ENCODE assay signal across 17 mouse cellular contexts in the genomic region with DNA sequence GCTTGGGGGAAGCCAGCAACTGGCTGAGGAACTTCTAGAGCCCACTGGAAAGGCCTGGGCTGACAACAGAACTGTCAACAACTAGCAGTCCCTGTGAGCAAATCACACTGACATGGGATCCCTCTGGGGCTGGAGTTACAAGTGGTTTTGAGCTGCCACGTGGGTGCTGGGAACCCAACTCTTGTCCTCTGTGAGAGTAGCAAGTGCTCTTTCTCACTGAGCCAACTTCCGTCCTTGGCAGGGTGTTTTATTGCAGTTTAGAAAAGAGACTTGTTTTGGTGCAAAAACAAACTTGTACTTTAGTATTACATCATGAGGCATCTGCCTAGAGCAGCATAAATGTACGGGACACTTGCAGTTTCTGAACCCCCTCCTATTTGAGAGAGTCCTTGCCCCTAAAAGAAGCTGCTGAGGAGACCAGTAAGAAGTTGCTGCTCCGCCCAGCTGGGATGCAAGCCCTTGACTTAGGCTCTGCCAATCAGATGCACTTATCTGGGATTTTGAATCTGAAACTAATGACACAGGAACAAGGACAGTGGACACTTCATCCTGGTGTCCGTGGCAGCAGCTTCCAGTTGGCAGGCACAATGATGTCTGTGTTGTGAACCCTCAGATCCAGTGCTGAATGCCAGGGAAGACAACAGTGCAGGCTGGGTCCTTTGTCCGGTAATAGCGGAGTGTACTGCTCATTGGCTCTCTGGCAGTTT. TPM values are rescaled to one million over a fixed set of nuclear protein-coding genes. Genes with fewer than 3 reads are reported as not detected.
A peak's percentile ranks its signal among the peaks of the same experiment; 100 is the strongest.
DNase-seq lines count a peak whose midpoint lies in the region; TF ChIP-seq lines count a peak whose summit lies in the region.
"Had no signal": no experiment of that assay in that cellular context is flagged by ENCODE, and none has a peak within 500 bp of the region (broad histone marks: within the 10 kb centered on the region; RNA-seq: fewer than 3 reads in every experiment).

No protein-coding gene starts in this region.

- DNase-seq in gastrocnemius, postnatal 14 days, result peak; percentile 32
- no peak for DNase-seq in gastrocnemius, postnatal 10 days
- peak; percentile 68 for DNase-seq in liver, adult 2 months (ENCODE audit: extremely low read depth, low read depth, low spot score)
- no peak for DNase-seq in liver
- DNase-seq in adrenal gland, adult 2 months, result peak; percentile 71
- DNase-seq in brain, adult 2 months (ENCODE audit: low read depth, low spot score), result peak; percentile 84
- no peak for DNase-seq in lung, postnatal 14 days
- DNase-seq in limb, embryonic 10.5 days (ENCODE audit: low spot score), result no peak
- DNase-seq: cerebellum, adult 8-10 months; heart, postnatal 14 days; kidney, adult 9 months; lung, embryonic 14.5 days; thymus, postnatal 36 days had no signal

- H3K4me3 ChIP-seq in liver, adult 2 months (ENCODE audit: insufficient read depth, low read depth, low read length), result no peak overlapping the region
- H3K4me3 ChIP-seq in limb, embryonic 10.5 days, result no peak overlapping the region
- H3K4me3 ChIP-seq: forebrain, embryonic 15.5 days; midbrain, embryonic 15.5 days; neural tube, embryonic 12.5 days had no signal

- H3K36me3 ChIP-seq in liver, adult 2 months (ENCODE audit: control insufficient read depth, insufficient read depth, low read length), result peaks cover 34% of the 10 kb centered on the region
- H3K36me3 ChIP-seq in limb, embryonic 10.5 days, result peaks cover 69% of the 10 kb centered on the region

- H3K9ac ChIP-seq in liver, adult 2 months (ENCODE audit: low read depth, low read length), result no peak overlapping the region
- H3K9ac ChIP-seq: forebrain, embryonic 15.5 days; lung, embryonic 14.5 days; midbrain, embryonic 15.5 days; neural tube, embryonic 12.5 days had no signal

- 0 out of 2 replicates have a peak, but pooled peaks cover 3% of the 10 kb centered on the region for H3K79me2 ChIP-seq in liver, adult 2 months (ENCODE audit: control insufficient read depth, insufficient read depth, low read length)

- H3K27me3 ChIP-seq in liver, adult 2 months (ENCODE audit: control insufficient read depth, insufficient read depth, low read length), result no peaks in the 10 kb centered on the region
- H3K27me3 ChIP-seq in limb, embryonic 10.5 days (ENCODE audit: low read depth, poor library complexity, severe bottlenecking), result no peaks in the 10 kb centered on the region
- H3K27me3 ChIP-seq: forebrain, embryonic 15.5 days; midbrain, embryonic 15.5 days; neural tube, embryonic 12.5 days had no signal

- 0 out of 2 replicates have a peak overlapping the region, but pooled peaks have one; percentile 21 for H3K27ac ChIP-seq in liver, adult 2 months (replicated peaks; ENCODE audit: insufficient read depth, low read depth, low read length)
- H3K27ac ChIP-seq in limb, embryonic 10.5 days, result no peak overlapping the region
- H3K27ac ChIP-seq: forebrain, embryonic 15.5 days; midbrain, embryonic 15.5 days; neural tube, embryonic 12.5 days had no signal

- TF ChIP-seq CTCF in liver, adult 2 months (IDR thresholded peaks at IDR 0.05; ENCODE audit: low read depth, low read length), result no peak

- no peak for TF ChIP-seq POLR2A in liver, adult 2 months (IDR thresholded peaks at IDR 0.05; ENCODE audit: extremely low read depth, insufficient read depth, low read length)

- intact Hi-C loops in gastrocnemius, postnatal 14 days (cut with DNase I; ENCODE audit: low total_unique reads), result no loop called here

- peaks cover 9% of the 10 kb centered on the region for H3K4me1 ChIP-seq in liver, adult 2 months (ENCODE audit: control insufficient read depth, insufficient read depth, low read length)
- peaks cover 15% of the 10 kb centered on the region for H3K4me1 ChIP-seq in limb, embryonic 10.5 days

- WGBS in liver, adult 2 months, result 34% methylated on average over 7 of the region's 7 CpGs
- 83% methylated on average over 7 of the region's 7 CpGs for WGBS in limb, embryonic 10.5 days

- no peaks in the 10 kb centered on the region for H3K9me3 ChIP-seq in limb, embryonic 10.5 days (replicated peaks)
- H3K9me3 ChIP-seq: forebrain, embryonic 15.5 days; G1E; midbrain, embryonic 15.5 days; neural tube, embryonic 12.5 days had no signal

RNA-seq across cellular contexts. Expression of a gene that starts 5.8 kb away (rescaled TPM):
- total RNA-seq in gastrocnemius, postnatal 14 days (2021), result 100 to 1,000 TPM; 192 to 195 TPM
- total RNA-seq in gastrocnemius, postnatal 10 days (2021), result 100 to 1,000 TPM; 254 to 262 TPM
- total RNA-seq in liver, adult 2 months (2014; rRNA removed), result 629 and 808 TPM in 2 replicates
- polyA plus RNA-seq in liver, adult 2 months (2012; rRNA removed), result 664 and 683 TPM in 2 replicates
- total RNA-seq in adrenal gland, adult 2 months (2021), result 100 to 1,000 TPM; 339 to 391 TPM
- polyA plus RNA-seq in adrenal gland, adult 2 months (2012; rRNA removed), result 610 and 630 TPM in 2 replicates
- polyA plus RNA-seq in limb, embryonic 10.5 days (2016; fragmentation: Nextera tagmentation; extraction: Ambion mirVana), result 550 and 645 TPM in 2 replicates

RNA-seq across cellular contexts. Expression of a gene that starts 11.3 kb away (rescaled TPM):
- 10 to 100 TPM; 17.3 to 20.6 TPM for total RNA-seq in gastrocnemius, postnatal 14 days (2021)
- 10 to 100 TPM; 15.8 to 21.1 TPM for total RNA-seq in gastrocnemius, postnatal 10 days (2021)
- total RNA-seq in liver, adult 2 months (2014; rRNA removed), result 1.3 and 1.8 TPM in 2 replicates
- 0.46 and 1.2 TPM in 2 replicates for polyA plus RNA-seq in liver, adult 2 months (2012; rRNA removed)
- 10 to 100 TPM; 14.3 to 20.8 TPM for total RNA-seq in adrenal gland, adult 2 months (2021)
- polyA plus RNA-seq in adrenal gland, adult 2 months (2012; rRNA removed), result 0.27 and 0.38 TPM in 2 replicates
- 6.5 and 7.9 TPM in 2 replicates for polyA plus RNA-seq in limb, embryonic 10.5 days (2016; fragmentation: Nextera tagmentation; extraction: Ambion mirVana)

RNA-seq across cellular contexts. Expression of a gene that starts 30.3 kb away (rescaled TPM):
- total RNA-seq in gastrocnemius, postnatal 14 days (2021), result 10 to 100 TPM; 19.0 to 22.6 TPM
- 10 to 100 TPM; 23.2 to 36.0 TPM for total RNA-seq in gastrocnemius, postnatal 10 days (2021)
- total RNA-seq in liver, adult 2 months (2014; rRNA removed), result 2.0 and 3.1 TPM in 2 replicates
- polyA plus RNA-seq in liver, adult 2 months (2012; rRNA removed), result 2.7 and 3.3 TPM in 2 replicates
- 100 to 1,000 TPM; 580 to 729 TPM for total RNA-seq in adrenal gland, adult 2 months (2021)
- 256 and 331 TPM in 2 replicates for polyA plus RNA-seq in adrenal gland, adult 2 months (2012; rRNA removed)
- 52.0 and 60.7 TPM in 2 replicates for polyA plus RNA-seq in limb, embryonic 10.5 days (2016; fragmentation: Nextera tagmentation; extraction: Ambion mirVana)
- total RNA-seq: G1E had no signal
- polyA plus RNA-seq: G1E had no signal

Comparison
In these comparisons a context has a peak if more than half of its experiments do, and no peak if none do; other contexts are left out.
1. DNase-seq: peak in gastrocnemius, postnatal 14 days (single experiment), liver, adult 2 months (single experiment), adrenal gland, adult 2 months (single experiment) and brain, adult 2 months (single experiment); none in gastrocnemius, postnatal 10 days (single experiment), liver (single experiment), lung, postnatal 14 days (single experiment) and limb, embryonic 10.5 days (single experiment).
2. RNA of a gene that starts 30.3 kb away (total RNA-seq): 580 to 729 TPM in adrenal gland, adult 2 months; 23.2 to 36.0 TPM in gastrocnemius, postnatal 10 days, 19.0 to 22.6 TPM in gastrocnemius, postnatal 14 days and 2.0 to 3.1 TPM in liver, adult 2 months; every median in the first group is over 10 times any median in the second.